Mouse (Mus musculus): Measurements from ENCODE around the gene Padi4.

GRCm38 (mm10) chr4:140780507-140780906, 6.5 kb upstream of the Padi4 start:
- TF ChIP-seq CTCF (IDR thresholded peaks at IDR 0.05; ENCODE audit: extremely low read depth, insufficient read length, insufficient replicate concordance, low read depth, low read length) (no peak), POLR2A (IDR thresholded peaks at IDR 0.05; ENCODE audit: low read depth, low read length) (no peak)
